Mouse (Mus musculus): ENCODE data around the gene Rnf150. TPM values are rescaled to one million over a fixed set of nuclear protein-coding genes. Genes with fewer than 3 reads are reported as not detected.

The Rnf150 gene
- polyA plus RNA-seq, 1 experiment from 2014 or later: 2.4 TPM

- H3K4me1 ChIP-seq (ENCODE audit: control insufficient read depth, insufficient read depth, low read length): peaks cover 8% of the 10 kb centered on the region; the same call in 1 of the 2 replicates
- H3K4me3 ChIP-seq (replicated peaks; ENCODE audit: low read depth, low read length): no peak overlapping the region
- no peak for DNase-seq
- ATAC-seq (ENCODE audit: low FRiP score, low TSS enrichment): no peak
- H3K9me3 ChIP-seq (ENCODE audit: control insufficient read depth, low read length): no peaks in the 10 kb centered on the region
- H3K4me2 ChIP-seq (ENCODE audit: low read length): no peak overlapping the region
- H3K27ac ChIP-seq (replicated peaks; ENCODE audit: low read depth, low read length): no peak overlapping the region
- 74% methylated on average over 8 of the region's 8 CpGs for WGBS
- no peaks in the 10 kb centered on the region for H3K36me3 ChIP-seq (ENCODE audit: control insufficient read depth, insufficient read depth, low read length)
- no peaks in the 10 kb centered on the region for H3K27me3 ChIP-seq (ENCODE audit: control insufficient read depth, insufficient read depth, low read length)
- no peak overlapping the region for H3K9ac ChIP-seq (replicated peaks; ENCODE audit: low read length)
These were observed 104.9 kb downstream of the Rnf150 start for GRCm38 (mm10) chr8:82967879-82968678.

GRCm38 (mm10) chr8:82969967-82970366, 106.8 kb downstream of the Rnf150 start:
- Histone ChIP-seq H3K4me1 (ENCODE audit: control insufficient read depth, insufficient read depth, low read length) (peaks cover 12% of the 10 kb centered on the region), H3K27ac (replicated peaks; ENCODE audit: low read depth, low read length) (no peak overlapping the region), H3K27me3 (ENCODE audit: control insufficient read depth, insufficient read depth, low read length) (no peaks in the 10 kb centered on the region), H3K36me3 (ENCODE audit: control insufficient read depth, insufficient read depth, low read length) (no peaks in the 10 kb centered on the region), H3K9me3 (ENCODE audit: control insufficient read depth, low read length) (no peaks in the 10 kb centered on the region), H3K4me3 (replicated peaks; ENCODE audit: low read depth, low read length) (no peak overlapping the region), H3K4me2 (ENCODE audit: low read length) (no peak overlapping the region), H3K9ac (replicated peaks; ENCODE audit: low read length) (no peak overlapping the region)
- peak; percentile 42 for DNase-seq
- 35% methylated on average over 3 of the region's 3 CpGs for WGBS
- ATAC-seq (ENCODE audit: low FRiP score, low TSS enrichment): no peak

GRCm38 (mm10) chr8:82972812-82973211, 109.7 kb downstream of the Rnf150 start:
- Histone ChIP-seq H3K4me2 (ENCODE audit: low read length) (no peak overlapping the region), H3K4me1 (ENCODE audit: control insufficient read depth, insufficient read depth, low read length) (peaks cover 12% of the 10 kb centered on the region), H3K9me3 (ENCODE audit: control insufficient read depth, low read length) (no peaks in the 10 kb centered on the region), H3K4me3 (replicated peaks; ENCODE audit: low read depth, low read length) (no peak overlapping the region), H3K27ac (replicated peaks; ENCODE audit: low read depth, low read length) (no peak overlapping the region), H3K9ac (replicated peaks; ENCODE audit: low read length) (no peak overlapping the region), H3K27me3 (ENCODE audit: control insufficient read depth, insufficient read depth, low read length) (no peaks in the 10 kb centered on the region), H3K36me3 (ENCODE audit: control insufficient read depth, insufficient read depth, low read length) (no peaks in the 10 kb centered on the region)
- DNase-seq: no peak
- no peak for ATAC-seq (ENCODE audit: low FRiP score, low TSS enrichment)
- 62% methylated on average over 3 of the region's 3 CpGs for WGBS

GRCm38 (mm10) chr8:82973331-82973730, 110.2 kb downstream of the Rnf150 start:
- 36% methylated on average over 4 of the region's 4 CpGs for WGBS

DNA sequence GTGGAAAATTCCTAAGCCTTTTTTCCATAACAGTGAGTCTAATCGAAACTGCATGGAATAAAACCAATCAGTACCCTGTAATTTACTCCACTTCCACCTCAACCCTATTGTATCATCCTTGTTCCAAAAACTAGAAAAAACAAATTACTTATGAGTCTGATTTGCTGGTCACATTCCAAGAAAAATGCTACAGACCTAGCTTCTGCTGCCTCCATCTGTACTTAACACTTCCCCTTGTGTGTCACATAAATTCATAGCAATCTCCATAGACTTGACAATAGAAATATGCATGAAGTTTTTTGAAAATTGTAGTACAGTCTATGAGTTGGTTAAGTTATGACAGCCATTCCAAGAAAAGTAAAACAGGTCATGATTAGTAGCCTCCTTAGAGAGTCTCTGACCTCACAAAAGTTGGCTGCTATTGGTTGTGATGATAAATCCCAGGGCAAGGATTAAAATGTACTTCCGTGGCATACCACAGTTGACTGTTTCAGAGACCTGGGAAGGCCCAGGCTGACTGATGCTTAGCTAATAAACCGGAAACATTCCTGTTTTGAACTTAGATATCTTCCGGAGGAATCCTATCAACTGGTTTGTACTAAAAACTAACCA, 118.2 kb downstream of the Rnf150 start:
- no peaks in the 10 kb centered on the region for H3K4me1 ChIP-seq (ENCODE audit: control insufficient read depth, insufficient read depth, low read length)
- no peak overlapping the region for H3K27ac ChIP-seq (replicated peaks; ENCODE audit: low read depth, low read length)
- no peak overlapping the region for H3K4me3 ChIP-seq (replicated peaks; ENCODE audit: low read depth, low read length)
- 84% methylated on average over 4 of the region's 4 CpGs for WGBS
- no peaks in the 10 kb centered on the region for H3K9me3 ChIP-seq (ENCODE audit: control insufficient read depth, low read length)
- DNase-seq (no peak), ATAC-seq (ENCODE audit: low FRiP score, low TSS enrichment) (no peak)
- H3K36me3 ChIP-seq (ENCODE audit: control insufficient read depth, insufficient read depth, low read length): no peaks in the 10 kb centered on the region
- no peak overlapping the region for H3K4me2 ChIP-seq (ENCODE audit: low read length)
- H3K27me3 ChIP-seq (ENCODE audit: control insufficient read depth, insufficient read depth, low read length): no peaks in the 10 kb centered on the region
- no peak overlapping the region for H3K9ac ChIP-seq (replicated peaks; ENCODE audit: low read length)

More at GRCm38 (mm10) chr8:82973331-82973730, 110.2 kb downstream of the Rnf150 start:
- Histone ChIP-seq H3K27me3 (ENCODE audit: control insufficient read depth, insufficient read depth, low read length) (no peaks in the 10 kb centered on the region), H3K4me2 (ENCODE audit: low read length) (no peak overlapping the region), H3K27ac (replicated peaks; ENCODE audit: low read depth, low read length) (0 out of 2 replicates have a peak overlapping the region, but pooled peaks have one; percentile 1), H3K9ac (replicated peaks; ENCODE audit: low read length) (no peak overlapping the region), H3K9me3 (ENCODE audit: control insufficient read depth, low read length) (no peaks in the 10 kb centered on the region), H3K4me3 (replicated peaks; ENCODE audit: low read depth, low read length) (no peak overlapping the region), H3K4me1 (ENCODE audit: control insufficient read depth, insufficient read depth, low read length) (peaks cover 12% of the 10 kb centered on the region), H3K36me3 (ENCODE audit: control insufficient read depth, insufficient read depth, low read length) (no peaks in the 10 kb centered on the region)
- ATAC-seq (ENCODE audit: low FRiP score, low TSS enrichment): peak; percentile 74; the same call in 1 of the 2 replicates
- peak; percentile 62 for DNase-seq

DNA sequence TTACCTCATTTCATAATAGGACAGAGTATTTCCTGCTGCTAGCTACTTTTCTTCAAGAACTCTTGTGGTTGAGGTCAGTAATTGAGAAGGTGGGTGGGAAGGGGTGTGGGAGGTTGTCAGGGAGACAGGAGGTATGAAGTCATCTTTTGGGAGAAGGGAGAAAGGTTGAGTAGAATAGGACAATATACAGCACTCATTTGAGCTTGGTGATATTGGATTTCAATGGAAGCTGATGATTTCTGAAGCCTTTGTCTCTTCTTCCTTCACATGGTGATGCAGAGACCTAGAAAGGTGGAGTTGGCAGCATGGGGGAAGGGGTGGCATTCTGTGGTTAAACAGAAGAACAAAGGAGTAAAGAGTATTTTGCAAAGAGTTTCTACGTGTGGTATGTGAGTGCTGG, 119.7 kb downstream of the Rnf150 start:
- WGBS: 59% methylated on average over 1 of the region's 1 CpGs
- no peak for ATAC-seq (ENCODE audit: low FRiP score, low TSS enrichment)

GRCm38 (mm10) chr8:82983301-82983700, 120.1 kb downstream of the Rnf150 start:
- Histone ChIP-seq H3K4me2 (ENCODE audit: low read length) (no peak overlapping the region), H3K4me1 (ENCODE audit: control insufficient read depth, insufficient read depth, low read length) (no peaks in the 10 kb centered on the region), H3K4me3 (replicated peaks; ENCODE audit: low read depth, low read length) (no peak overlapping the region), H3K9ac (replicated peaks; ENCODE audit: low read length) (no peak overlapping the region), H3K36me3 (ENCODE audit: control insufficient read depth, insufficient read depth, low read length) (no peaks in the 10 kb centered on the region), H3K9me3 (ENCODE audit: control insufficient read depth, low read length) (no peaks in the 10 kb centered on the region), H3K27me3 (ENCODE audit: control insufficient read depth, insufficient read depth, low read length) (no peaks in the 10 kb centered on the region), H3K27ac (replicated peaks; ENCODE audit: low read depth, low read length) (no peak overlapping the region)
- DNase-seq: no peak
- 84% methylated on average over 5 of the region's 5 CpGs for WGBS
- ATAC-seq (ENCODE audit: low FRiP score, low TSS enrichment): no peak

More for the DNA sequence above, 119.7 kb downstream of the Rnf150 start:
- no peaks in the 10 kb centered on the region for H3K27me3 ChIP-seq (ENCODE audit: control insufficient read depth, insufficient read depth, low read length)
- no peaks in the 10 kb centered on the region for H3K36me3 ChIP-seq (ENCODE audit: control insufficient read depth, insufficient read depth, low read length)
- no peak overlapping the region for H3K27ac ChIP-seq (replicated peaks; ENCODE audit: low read depth, low read length)
- H3K4me2 ChIP-seq (ENCODE audit: low read length): no peak overlapping the region
- H3K9me3 ChIP-seq (ENCODE audit: control insufficient read depth, low read length): no peaks in the 10 kb centered on the region
- H3K4me1 ChIP-seq (ENCODE audit: control insufficient read depth, insufficient read depth, low read length): no peaks in the 10 kb centered on the region
- no peak overlapping the region for H3K4me3 ChIP-seq (replicated peaks; ENCODE audit: low read depth, low read length)
- DNase-seq: no peak
- H3K9ac ChIP-seq (replicated peaks; ENCODE audit: low read length): no peak overlapping the region

DNA sequence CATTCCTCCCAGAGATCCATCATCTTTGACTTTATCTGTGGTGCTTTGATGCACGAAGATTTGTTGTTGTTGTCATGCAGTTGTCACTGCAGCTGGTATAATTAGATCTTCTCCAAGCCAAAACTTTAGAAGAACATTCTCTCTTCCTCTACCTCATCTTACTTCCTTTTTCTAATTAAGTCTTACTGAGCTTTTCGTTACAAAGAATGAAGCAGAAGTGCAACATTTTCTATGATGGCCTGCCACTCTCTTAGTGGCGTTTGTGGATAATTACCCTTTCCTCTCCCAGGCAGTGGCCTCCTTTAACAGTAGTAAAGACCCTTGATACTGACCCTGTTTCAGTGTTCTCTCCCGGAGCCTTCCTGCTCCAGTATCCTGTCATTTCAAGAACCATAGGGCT, 128.9 kb downstream of the Rnf150 start:
- H3K4me2 ChIP-seq (ENCODE audit: low read length): no peak overlapping the region
- H3K4me3 ChIP-seq (replicated peaks; ENCODE audit: low read depth, low read length): no peak overlapping the region
- H3K27ac ChIP-seq (replicated peaks; ENCODE audit: low read depth, low read length): no peak overlapping the region
- no peaks in the 10 kb centered on the region for H3K27me3 ChIP-seq (ENCODE audit: control insufficient read depth, insufficient read depth, low read length)
- H3K36me3 ChIP-seq (ENCODE audit: control insufficient read depth, insufficient read depth, low read length): no peaks in the 10 kb centered on the region
- H3K4me1 ChIP-seq (ENCODE audit: control insufficient read depth, insufficient read depth, low read length): no peaks in the 10 kb centered on the region
- H3K9me3 ChIP-seq (ENCODE audit: control insufficient read depth, low read length): no peaks in the 10 kb centered on the region
- ATAC-seq (ENCODE audit: low FRiP score, low TSS enrichment) (no peak), DNase-seq (no peak)
- no peak overlapping the region for H3K9ac ChIP-seq (replicated peaks; ENCODE audit: low read length)
- 82% methylated on average over 4 of the region's 4 CpGs for WGBS

Data from midbrain, embryonic 14.5 days (tissue).